ENCODE assay signal across 19 mouse cellular contexts in genomic region chr9:41172426-41172825, GRCm38 (mm10). TPM values are rescaled to one million over a fixed set of nuclear protein-coding genes. Genes with fewer than 3 reads are reported as not detected.
DNase-seq lines count a peak whose midpoint lies in the region; ATAC-seq and TF ChIP-seq lines count a peak whose summit lies in the region.
"Had no signal": no experiment of that assay in that cellular context is flagged by ENCODE, and none has a peak within 500 bp of the region (broad histone marks: within the 10 kb centered on the region; RNA-seq: fewer than 3 reads in every experiment).

No protein-coding gene starts in this region.

- no peak overlapping the region for H3K4me3 ChIP-seq in G1E (ENCODE audit: low read depth, low read length)
- no peak overlapping the region for H3K4me3 ChIP-seq in liver, embryonic 12.5 days
- no peak overlapping the region for H3K4me3 ChIP-seq in liver, embryonic 16.5 days (ENCODE audit: low read depth, low read length)
- H3K4me3 ChIP-seq in forebrain, embryonic 10.5 days, result no peak overlapping the region
- H3K4me3 ChIP-seq: heart, embryonic 10.5 days; hindbrain, embryonic 13.5 days; intestine, embryonic 15.5 days had no signal

- DNase-seq in G1E (ENCODE audit: low spot score), result no peak
- no peak for DNase-seq in forebrain, embryonic 10.5 days (ENCODE audit: extremely low spot score, low spot score)
- DNase-seq in left cerebral cortex, adult 9 months (ENCODE audit: low spot score in 2 of 2), result no peak
- no peak for DNase-seq in layer of hippocampus, adult 9-10 months (ENCODE audit: low spot score)
- no peak for DNase-seq in adrenal gland, adult 18-20 months (ENCODE audit: low spot score in 2 of 2)
- DNase-seq: adrenal gland, postnatal 14 days; cerebellum, adult 18-20 months; cerebellum, adult 9-11 months; cerebellum, postnatal 36 days; heart, postnatal 4 days had no signal

- no peak for TF ChIP-seq CTCF in G1E (IDR thresholded peaks at IDR 0.05; ENCODE audit: low read depth, low read length)

- H3K4me1 ChIP-seq in G1E (ENCODE audit: insufficient read depth, low read depth, low read length), result peaks cover 50% of the 10 kb centered on the region
- peaks cover 57% of the 10 kb centered on the region for H3K4me1 ChIP-seq in liver, embryonic 12.5 days
- peaks cover 20% of the 10 kb centered on the region for H3K4me1 ChIP-seq in liver, embryonic 16.5 days (ENCODE audit: control insufficient read depth, low read depth, low read length)
- H3K4me1 ChIP-seq in forebrain, embryonic 10.5 days, result peaks cover 15% of the 10 kb centered on the region
- H3K4me1 ChIP-seq: hindbrain, embryonic 13.5 days; intestine, embryonic 15.5 days had no signal

- H3K9me3 ChIP-seq in G1E (replicated peaks), result 0 out of 2 replicates have a peak, but pooled peaks cover 2% of the 10 kb centered on the region
- no peaks in the 10 kb centered on the region for H3K9me3 ChIP-seq in liver, embryonic 12.5 days (replicated peaks)
- H3K9me3 ChIP-seq in liver, embryonic 16.5 days (replicated peaks; ENCODE audit: control insufficient read depth, low read length), result no peaks in the 10 kb centered on the region
- H3K9me3 ChIP-seq in forebrain, embryonic 10.5 days, result no peaks in the 10 kb centered on the region
- H3K9me3 ChIP-seq: heart, embryonic 10.5 days; hindbrain, embryonic 13.5 days; intestine, embryonic 15.5 days had no signal

- peak overlapping the region; percentile 49 for H3K4me2 ChIP-seq in liver, embryonic 12.5 days
- H3K4me2 ChIP-seq in liver, embryonic 16.5 days (ENCODE audit: low read depth, low read length), result peak overlapping the region; percentile 31; the same call in 1 of the 2 replicates
- H3K4me2 ChIP-seq: hindbrain, embryonic 13.5 days; intestine, embryonic 15.5 days had no signal

- H3K27me3 ChIP-seq in G1E (ENCODE audit: insufficient read depth, low read length), result 0 out of 2 replicates have a peak, but pooled peaks cover 5% of the 10 kb centered on the region
- peaks cover 18% of the 10 kb centered on the region for H3K27me3 ChIP-seq in liver, embryonic 12.5 days (replicated peaks)
- no peaks in the 10 kb centered on the region; the same call in 1 of the 2 replicates for H3K27me3 ChIP-seq in liver, embryonic 16.5 days (ENCODE audit: control insufficient read depth, insufficient read depth, low read depth, low read length)
- no peaks in the 10 kb centered on the region for H3K27me3 ChIP-seq in forebrain, embryonic 10.5 days (ENCODE audit: poor library complexity, severe bottlenecking)
- H3K27me3 ChIP-seq: CH12.LX; hindbrain, embryonic 13.5 days; intestine, embryonic 15.5 days had no signal

- H3K36me3 ChIP-seq in G1E (replicated peaks), result no peaks in the 10 kb centered on the region
- H3K36me3 ChIP-seq in liver, embryonic 12.5 days, result no peaks in the 10 kb centered on the region
- no peaks in the 10 kb centered on the region for H3K36me3 ChIP-seq in liver, embryonic 16.5 days (ENCODE audit: control insufficient read depth, insufficient read depth)
- no peaks in the 10 kb centered on the region for H3K36me3 ChIP-seq in forebrain, embryonic 10.5 days (replicated peaks)
- H3K36me3 ChIP-seq: heart, embryonic 10.5 days; hindbrain, embryonic 13.5 days; intestine, embryonic 15.5 days had no signal

- 39% methylated on average over 8 of the region's 8 CpGs for WGBS in liver, embryonic 12.5 days (ENCODE audit: insufficient replicate concordance)
- WGBS in liver, embryonic 16.5 days (ENCODE audit: insufficient replicate concordance), result 36% methylated on average over 8 of the region's 8 CpGs
- WGBS in forebrain, embryonic 10.5 days, result 87% methylated on average over 8 of the region's 8 CpGs

- peak; percentile 15 for ATAC-seq in G1E (ENCODE audit: extremely low read depth, insufficient number of reproducible peaks, low FRiP score, poor library complexity, severe bottlenecking)
- peak; percentile 57; the same call in 1 of the 2 replicates for ATAC-seq in erythroblast, adult 5-6 weeks (replicated peaks; ENCODE audit: low FRiP score, poor library complexity, severe bottlenecking)
- ATAC-seq in liver, embryonic 12.5 days, result peak; percentile 83
- peak; percentile 60; the same call in 1 of the 2 replicates for ATAC-seq in liver, embryonic 16.5 days (ENCODE audit: low read depth)
- ATAC-seq: forebrain, embryonic 14.5 days; hindbrain, postnatal 0 days; intestine, embryonic 15.5 days had no signal

- H3K9ac ChIP-seq in liver, embryonic 12.5 days, result no peak overlapping the region
- no peak overlapping the region for H3K9ac ChIP-seq in liver, embryonic 16.5 days (ENCODE audit: low read depth, low read length)
- H3K9ac ChIP-seq: hindbrain, embryonic 13.5 days; intestine, embryonic 15.5 days had no signal

- no peak overlapping the region for H3K27ac ChIP-seq in liver, embryonic 12.5 days
- no peak overlapping the region for H3K27ac ChIP-seq in liver, embryonic 16.5 days (ENCODE audit: low read length)
- no peak overlapping the region for H3K27ac ChIP-seq in forebrain, embryonic 10.5 days
- H3K27ac ChIP-seq: heart, embryonic 10.5 days; hindbrain, embryonic 13.5 days; hindbrain, postnatal 0 days; intestine, embryonic 15.5 days had no signal

RNA-seq across cellular contexts. Expression of gene Ubash3b, which starts 10.9 kb away (rescaled TPM):
- total RNA-seq in G1E (2014; fragmentation: Nextera tagmentation) (30.9 and 33.0 TPM in 2 replicates), G1E (2017) (20.9 TPM in 2 replicates)
- polyA plus RNA-seq in G1E (2012), result 14.2 and 16.4 TPM in 2 replicates
- total RNA-seq in erythroblast, adult 5-6 weeks (2015; ENCODE audit: low replicate concordance), result 1.9 and 3.1 TPM in 2 replicates
- total RNA-seq in erythroblast, adult 5-6 weeks (2017; ENCODE audit: low replicate concordance), result 2.9 and 9.2 TPM in 2 replicates
- polyA plus RNA-seq in liver, embryonic 12.5 days (2016; fragmentation: Nextera tagmentation; extraction: Ambion mirVana), result 12.2 and 14.0 TPM in 2 replicates
- 4.6 and 4.7 TPM in 2 replicates for polyA plus RNA-seq in liver, embryonic 16.5 days (2015; fragmentation: Nextera tagmentation; extraction: Ambion mirVana)
- 3.8 and 4.1 TPM in 2 replicates for polyA plus RNA-seq in forebrain, embryonic 10.5 days (2016; fragmentation: Nextera tagmentation; extraction: Ambion mirVana)
- 1 to 10 TPM; 2.0 to 2.7 TPM for total RNA-seq in adrenal gland, adult 18-20 months (2021)

Comparison
In these comparisons a context has a peak if more than half of its experiments do, and no peak if none do; other contexts are left out.
1. ATAC-seq: peak in every context shown above with its lines; median percentile 83 in liver, embryonic 12.5 days; 60 in liver, embryonic 16.5 days; 57 in erythroblast, adult 5-6 weeks; 15 in G1E.